21 mouse cellular contexts compared by ENCODE assay signal in genomic region chr4:128669229-128669628, GRCm38 (mm10). TPM values are rescaled to one million over a fixed set of nuclear protein-coding genes. Genes with fewer than 3 reads are reported as not detected.
DNase-seq lines count a peak whose midpoint lies in the region; ATAC-seq and TF ChIP-seq lines count a peak whose summit lies in the region.
"Had no signal": no experiment of that assay in that cellular context is flagged by ENCODE, and none has a peak within 500 bp of the region (broad histone marks: within the 10 kb centered on the region; RNA-seq: fewer than 3 reads in every experiment).

No protein-coding gene starts in this region.

- TF ChIP-seq CTCF in liver, embryonic 14.5 days (IDR thresholded peaks at IDR 0.05; ENCODE audit: low read depth) = no peak
- no peak for TF ChIP-seq CTCF in cerebellum, adult 2 months (IDR thresholded peaks at IDR 0.05; ENCODE audit: borderline replicate concordance, insufficient read depth, low read depth, low read length)
- TF ChIP-seq CTCF in layer of hippocampus, adult 2 months (conservative IDR thresholded peaks at IDR 0.05) = no peak

- TF ChIP-seq POLR2A in cerebellum, adult 2 months (IDR thresholded peaks at IDR 0.05; ENCODE audit: borderline replicate concordance, insufficient read depth, low read length) = no peak

- TF ChIP-seq EP300 in liver, embryonic 14.5 days (IDR thresholded peaks at IDR 0.05; ENCODE audit: low read depth) = peak; percentile 68

- DNase-seq in c-Kit-positive CD71-positive TER-119-negative erythroid progenitor cells, embryonic 14.5 days (ENCODE audit: low read depth) = peak; percentile 66
- DNase-seq in liver = peak; percentile 26
- DNase-seq in liver, embryonic 14.5 days (ENCODE audit: low read depth in 3 of 3, low spot score in 3 of 3) = peak; percentile 62 to 65 (median 62)
- DNase-seq in thymus, postnatal 10 days (ENCODE audit: low spot score in 2 of 2) = no peak
- no peak for DNase-seq in gastrocnemius, postnatal 4 days (ENCODE audit: low spot score in 2 of 2)
- DNase-seq in cerebellum, adult 2 months = no peak
- no peak for DNase-seq in layer of hippocampus, adult 2 months (ENCODE audit: low spot score in 2 of 2)
- DNase-seq: adrenal gland, adult 8-10 months; adrenal gland, postnatal 36 days; cerebellum, adult 18-20 months; cerebellum, postnatal 10 days; gastrocnemius, postnatal 14 days had no signal

- H3K27ac ChIP-seq in liver, embryonic 14.5 days = peak overlapping the region; percentile 20; the same call in 1 of the 2 replicates
- no peak overlapping the region for H3K27ac ChIP-seq in cerebellum, adult 2 months (ENCODE audit: insufficient read depth, low read length)
- H3K27ac ChIP-seq in layer of hippocampus, adult 2 months = no peak overlapping the region
- H3K27ac ChIP-seq: embryonic facial prominence, embryonic 15.5 days; forebrain, embryonic 10.5 days; hindbrain, embryonic 15.5 days had no signal

- H3K9me3 ChIP-seq in liver, embryonic 14.5 days (ENCODE audit: control insufficient read depth, low read length) = no peaks in the 10 kb centered on the region
- H3K9me3 ChIP-seq: embryonic facial prominence, embryonic 15.5 days; forebrain, embryonic 10.5 days; heart, embryonic 12.5 days; hindbrain, embryonic 15.5 days had no signal

- peaks cover 11 to 53% of the 10 kb centered on the region in 2 experiments for H3K4me1 ChIP-seq in liver, embryonic 14.5 days (replicated peaks; ENCODE audit: control insufficient read depth in 2 of 2, insufficient read depth in 2 of 2, low read length in 1 of 2)
- H3K4me1 ChIP-seq in cerebellum, adult 2 months (ENCODE audit: control insufficient read depth, insufficient read depth, low read length) = peaks cover 22% of the 10 kb centered on the region
- H3K4me1 ChIP-seq: heart, embryonic 12.5 days had no signal

- no peaks in the 10 kb centered on the region for H3K36me3 ChIP-seq in liver, embryonic 14.5 days (replicated peaks; ENCODE audit: control insufficient read depth, insufficient read depth, low read depth)
- H3K36me3 ChIP-seq: embryonic facial prominence, embryonic 15.5 days; forebrain, embryonic 10.5 days; heart, embryonic 12.5 days; hindbrain, embryonic 15.5 days had no signal

- peak; percentile 83 for ATAC-seq in liver, embryonic 14.5 days (ENCODE audit: insufficient read depth)
- ATAC-seq: forebrain, embryonic 16.5 days; inflammation-experienced regulatory T-cells, adult 6 months had no signal

- no peaks in the 10 kb centered on the region for H3K27me3 ChIP-seq in liver, embryonic 14.5 days (ENCODE audit: control insufficient read depth, insufficient read depth, low read length)
- no peaks in the 10 kb centered on the region for H3K27me3 ChIP-seq in cerebellum, adult 2 months (ENCODE audit: control insufficient read depth, insufficient read depth, low read length)
- H3K27me3 ChIP-seq: embryonic facial prominence, embryonic 15.5 days; hindbrain, embryonic 15.5 days had no signal

- H3K4me3 ChIP-seq in liver, embryonic 14.5 days (ENCODE audit: insufficient read depth in 1 of 2, low read depth in 2 of 2, low read length in 2 of 2) = no peak overlapping the region
- H3K4me3 ChIP-seq in cerebellum, adult 2 months (replicated peaks; ENCODE audit: insufficient read depth, low read depth, low read length) = no peak overlapping the region
- no peak overlapping the region for H3K4me3 ChIP-seq in layer of hippocampus, adult 2 months
- H3K4me3 ChIP-seq: embryonic facial prominence, embryonic 15.5 days; erythroblast, embryonic 14.5 days; forebrain, embryonic 10.5 days; heart, embryonic 12.5 days; hindbrain, embryonic 15.5 days had no signal

- 15% methylated on average over 6 of the region's 6 CpGs for WGBS in liver, embryonic 14.5 days (ENCODE audit: insufficient replicate concordance)
- WGBS in cerebellum, adult 2 months = 94% methylated on average over 6 of the region's 6 CpGs

- H3K4me2 ChIP-seq in liver, embryonic 14.5 days (ENCODE audit: low read depth) = peak overlapping the region; percentile 43
- H3K4me2 ChIP-seq: embryonic facial prominence, embryonic 15.5 days; heart, embryonic 12.5 days; hindbrain, embryonic 15.5 days had no signal

- peak overlapping the region; percentile 31; the same call in 1 of the 2 replicates for H3K9ac ChIP-seq in liver, embryonic 14.5 days (replicated peaks)
- H3K9ac ChIP-seq: embryonic facial prominence, embryonic 15.5 days; heart, embryonic 12.5 days; hindbrain, embryonic 15.5 days had no signal

RNA-seq across cellular contexts. Expression of gene Phc2, which starts 14.7 kb away (rescaled TPM):
- polyA plus RNA-seq in liver, embryonic 14.5 days (2012; rRNA removed) = 14.9 and 17.1 TPM in 2 replicates
- polyA plus RNA-seq in liver, embryonic 14.5 days (2014; fragmentation: Nextera tagmentation; extraction: Ambion mirVana) = 8.8 and 14.7 TPM in 2 replicates
- total RNA-seq in gastrocnemius, postnatal 4 days (2021) = 10 to 100 TPM; 47.2 to 52.7 TPM
- 133 and 144 TPM in 2 replicates for polyA plus RNA-seq in cerebellum, adult 2 months (2012; rRNA removed)
- 10 to 100 TPM; 85.4 to 91.3 TPM for total RNA-seq in layer of hippocampus, adult 2 months (2021)

RNA-seq across cellular contexts. Expression of gene Tlr12, which starts 50.8 kb away (rescaled TPM):
- polyA plus RNA-seq in liver, embryonic 14.5 days (2012; rRNA removed) = 0.75 and 0.81 TPM in 2 replicates
- polyA plus RNA-seq in liver, embryonic 14.5 days (2014; fragmentation: Nextera tagmentation; extraction: Ambion mirVana) = 0.14 and 0.18 TPM in 2 replicates
- total RNA-seq in gastrocnemius, postnatal 4 days (2021) = under 1 TPM; 0.07 to 0.26 TPM
- 0.49 and 0.52 TPM in 2 replicates for polyA plus RNA-seq in cerebellum, adult 2 months (2012; rRNA removed)
- under 1 TPM; 0.49 to 0.93 TPM for total RNA-seq in layer of hippocampus, adult 2 months (2021)
- total RNA-seq: ES-E14; gastrocnemius, adult 18-20 months; gastrocnemius, postnatal 14 days had no signal

RNA-seq across cellular contexts. Expression of gene Zscan20, which starts 59.3 kb away (rescaled TPM):
- 0.57 and 0.71 TPM in 2 replicates for polyA plus RNA-seq in liver, embryonic 14.5 days (2012; rRNA removed)
- 0.33 and 0.59 TPM in 2 replicates for polyA plus RNA-seq in liver, embryonic 14.5 days (2014; fragmentation: Nextera tagmentation; extraction: Ambion mirVana)
- total RNA-seq in gastrocnemius, postnatal 4 days (2021) = 1 to 10 TPM; 4.4 to 4.6 TPM
- 4.9 and 5.2 TPM in 2 replicates for polyA plus RNA-seq in cerebellum, adult 2 months (2012; rRNA removed)
- total RNA-seq in layer of hippocampus, adult 2 months (2021) = 10 to 100 TPM in 1 of 2 experiments, 1 to 10 TPM in 1; 8.3 to 10.6 TPM

Comparison
In these comparisons a context has a peak if more than half of its experiments do, and no peak if none do; other contexts are left out.
1. DNase-seq: peak in c-Kit-positive CD71-positive TER-119-negative erythroid progenitor cells, embryonic 14.5 days (single experiment), liver (single experiment) and liver, embryonic 14.5 days (3 of 3); none in thymus, postnatal 10 days (0 of 2), gastrocnemius, postnatal 4 days (0 of 2), cerebellum, adult 2 months (0 of 2) and layer of hippocampus, adult 2 months (0 of 2).